Mouse (Mus musculus): ENCODE results near the gene Slc22a13. TPM values are rescaled to one million over a fixed set of nuclear protein-coding genes. Genes with fewer than 3 reads are reported as not detected.

Slc22a13 gene
- not detected in 2 replicates for polyA plus RNA-seq (2012; ENCODE audit: insufficient read depth, insufficient read length, missing spikeins)

GRCm38 (mm10) chr9:119208998-119209397 is at the start of gene Slc22a13:
Gene Slc22a13, minus strand, starts transcription at chr9:119209098.
- H3K27ac ChIP-seq (replicated peaks; ENCODE audit: low read depth, low read length) = no peak within 1 kb of the TSS
- H3K4me1 ChIP-seq (ENCODE audit: control insufficient read depth, insufficient read depth, insufficient read length, low read length) = no peaks in the 10 kb centered on the region
- H3K4me3 ChIP-seq (ENCODE audit: insufficient read depth, low read depth, low read length) = no peak within 1 kb of the TSS

GRCm38 (mm10) chr9:119258128-119258527 is 49.2 kb upstream of the Slc22a13 start:
- Histone ChIP-seq H3K4me3 (ENCODE audit: insufficient read depth, low read depth, low read length) (no peak overlapping the region), H3K27ac (replicated peaks; ENCODE audit: low read depth, low read length) (no peak overlapping the region), H3K4me1 (ENCODE audit: control insufficient read depth, insufficient read depth, insufficient read length, low read length) (no peaks in the 10 kb centered on the region)

GRCm38 (mm10) chr9:119256161-119256560 is 47.3 kb upstream of the Slc22a13 start:
- no peak overlapping the region for H3K27ac ChIP-seq (replicated peaks; ENCODE audit: low read depth, low read length)
- H3K4me3 ChIP-seq (ENCODE audit: insufficient read depth, low read depth, low read length) = no peak overlapping the region

GRCm38 (mm10) chr9:119255096-119255495 is 46.2 kb upstream of the Slc22a13 start:
- Histone ChIP-seq H3K4me3 (ENCODE audit: insufficient read depth, low read depth, low read length) (no peak overlapping the region), H3K4me1 (ENCODE audit: control insufficient read depth, insufficient read depth, insufficient read length, low read length) (no peaks in the 10 kb centered on the region), H3K27ac (replicated peaks; ENCODE audit: low read depth, low read length) (no peak overlapping the region)

More at GRCm38 (mm10) chr9:119256161-119256560, 47.3 kb upstream of the Slc22a13 start:
- no peaks in the 10 kb centered on the region for H3K4me1 ChIP-seq (ENCODE audit: control insufficient read depth, insufficient read depth, insufficient read length, low read length)

GRCm38 (mm10) chr9:119254187-119254586 is 45.3 kb upstream of the Slc22a13 start:
- no peak overlapping the region for H3K27ac ChIP-seq (replicated peaks; ENCODE audit: low read depth, low read length)

GRCm38 (mm10) chr9:119247996-119248395 is 39.1 kb upstream of the Slc22a13 start:
- H3K4me3 ChIP-seq (ENCODE audit: insufficient read depth, low read depth, low read length) = no peak overlapping the region
- no peaks in the 10 kb centered on the region for H3K4me1 ChIP-seq (ENCODE audit: control insufficient read depth, insufficient read depth, insufficient read length, low read length)
- no peak overlapping the region for H3K27ac ChIP-seq (replicated peaks; ENCODE audit: low read depth, low read length)

More at GRCm38 (mm10) chr9:119254187-119254586, 45.3 kb upstream of the Slc22a13 start:
- no peaks in the 10 kb centered on the region for H3K4me1 ChIP-seq (ENCODE audit: control insufficient read depth, insufficient read depth, insufficient read length, low read length)
- no peak overlapping the region for H3K4me3 ChIP-seq (ENCODE audit: insufficient read depth, low read depth, low read length)

- no peak overlapping the region for H3K27ac ChIP-seq (replicated peaks; ENCODE audit: low read depth, low read length)
Observed at GRCm38 (mm10) chr9:119246826-119247225, 37.9 kb upstream of the Slc22a13 start.

GRCm38 (mm10) chr9:119243981-119244380 is 35.1 kb upstream of the Slc22a13 start:
- Histone ChIP-seq H3K4me1 (ENCODE audit: control insufficient read depth, insufficient read depth, insufficient read length, low read length) (no peaks in the 10 kb centered on the region), H3K4me3 (ENCODE audit: insufficient read depth, low read depth, low read length) (no peak overlapping the region), H3K27ac (replicated peaks; ENCODE audit: low read depth, low read length) (no peak overlapping the region)

More at GRCm38 (mm10) chr9:119246826-119247225, 37.9 kb upstream of the Slc22a13 start:
- Histone ChIP-seq H3K4me1 (ENCODE audit: control insufficient read depth, insufficient read depth, insufficient read length, low read length) (no peaks in the 10 kb centered on the region), H3K4me3 (ENCODE audit: insufficient read depth, low read depth, low read length) (no peak overlapping the region)

GRCm38 (mm10) chr9:119241169-119241865 is 32.4 kb upstream of the Slc22a13 start:
- H3K4me3 ChIP-seq (ENCODE audit: insufficient read depth, low read depth, low read length) = no peak overlapping the region
- H3K4me1 ChIP-seq (ENCODE audit: control insufficient read depth, insufficient read depth, insufficient read length, low read length) = no peaks in the 10 kb centered on the region
- H3K27ac ChIP-seq (replicated peaks; ENCODE audit: low read depth, low read length) = no peak overlapping the region

- Histone ChIP-seq H3K4me1 (ENCODE audit: control insufficient read depth, insufficient read depth, insufficient read length, low read length) (no peaks in the 10 kb centered on the region), H3K4me3 (ENCODE audit: insufficient read depth, low read depth, low read length) (no peak overlapping the region), H3K27ac (replicated peaks; ENCODE audit: low read depth, low read length) (no peak overlapping the region)
Observed at GRCm38 (mm10) chr9:119240286-119240997, 31.5 kb upstream of the Slc22a13 start.

GRCm38 (mm10) chr9:119239274-119239673 is 30.4 kb upstream of the Slc22a13 start:
- Histone ChIP-seq H3K4me3 (ENCODE audit: insufficient read depth, low read depth, low read length) (no peak overlapping the region), H3K27ac (replicated peaks; ENCODE audit: low read depth, low read length) (no peak overlapping the region), H3K4me1 (ENCODE audit: control insufficient read depth, insufficient read depth, insufficient read length, low read length) (no peaks in the 10 kb centered on the region)

GRCm38 (mm10) chr9:119238796-119239195 is 29.9 kb upstream of the Slc22a13 start:
- Histone ChIP-seq H3K27ac (replicated peaks; ENCODE audit: low read depth, low read length) (no peak overlapping the region), H3K4me3 (ENCODE audit: insufficient read depth, low read depth, low read length) (no peak overlapping the region), H3K4me1 (ENCODE audit: control insufficient read depth, insufficient read depth, insufficient read length, low read length) (no peaks in the 10 kb centered on the region)

- no peaks in the 10 kb centered on the region for H3K4me1 ChIP-seq (ENCODE audit: control insufficient read depth, insufficient read depth, insufficient read length, low read length)
- H3K27ac ChIP-seq (replicated peaks; ENCODE audit: low read depth, low read length) = no peak overlapping the region
Observed at GRCm38 (mm10) chr9:119231552-119231951, 22.7 kb upstream of the Slc22a13 start.

GRCm38 (mm10) chr9:119230829-119231228 is 21.9 kb upstream of the Slc22a13 start:
- H3K4me1 ChIP-seq (ENCODE audit: control insufficient read depth, insufficient read depth, insufficient read length, low read length) = no peaks in the 10 kb centered on the region
- no peak overlapping the region for H3K27ac ChIP-seq (replicated peaks; ENCODE audit: low read depth, low read length)
- no peak overlapping the region for H3K4me3 ChIP-seq (ENCODE audit: insufficient read depth, low read depth, low read length)

More at GRCm38 (mm10) chr9:119231552-119231951, 22.7 kb upstream of the Slc22a13 start:
- no peak overlapping the region for H3K4me3 ChIP-seq (ENCODE audit: insufficient read depth, low read depth, low read length)

- Histone ChIP-seq H3K27ac (replicated peaks; ENCODE audit: low read depth, low read length) (no peak overlapping the region), H3K4me3 (ENCODE audit: insufficient read depth, low read depth, low read length) (no peak overlapping the region), H3K4me1 (ENCODE audit: control insufficient read depth, insufficient read depth, insufficient read length, low read length) (no peaks in the 10 kb centered on the region; the same call in 1 of the 2 replicates)
Observed at GRCm38 (mm10) chr9:119220249-119220648, 11.4 kb upstream of the Slc22a13 start.
